Mouse (Mus musculus) embryonic facial prominence, embryonic 14.5 days (tissue): ENCODE measurements at regions not wholly inside any gene's neighbourhood (a gene's known extent, or its start where the extent isn't known, plus 50 kb on each side); places are given as distances from the start of the nearest gene placed in this dataset.

Source experiments
- ATAC-seq: fragments of 200-750 bp; cut with Nextera tagmentation; 2 replicates; pipeline ENCODE4 v1.8.0; 2017; ENCODE audit warnings: low read depth, moderate number of reproducible peaks, moderate TSS enrichment
- DNase-seq: peaks from one replicate; pipeline ENCODE4 v3.0.0-alpha.2; 2015; ENCODE audit warnings: low spot score
- H3K27ac ChIP-seq: fragments of 300-500 bp; sonication (generic); replicated peaks from 2 replicates; pipeline ENCODE4 v1.5.1; 2014; ENCODE audit warnings: low read depth, mild to moderate bottlenecking, low read length, moderate library complexity
- H3K27me3 ChIP-seq: fragments of 300-500 bp; sonication (generic); replicated peaks from 2 replicates; pipeline ENCODE4 v1.6.1; 2014; ENCODE audit warnings: low read length; ENCODE audit not compliant: control insufficient read depth, insufficient read depth
- H3K36me3 ChIP-seq: fragments of 300-500 bp; sonication (generic); 2 replicates; pipeline ENCODE4 v1.6.1; 2014; ENCODE audit warnings: low read length, mixed read lengths; ENCODE audit not compliant: control insufficient read depth, insufficient read depth
- H3K4me1 ChIP-seq: fragments of 300-500 bp; sonication (generic); 2 replicates; pipeline ENCODE4 v1.6.1; 2014; ENCODE audit warnings: antibody characterized with exemption, low read length; ENCODE audit not compliant: control insufficient read depth, insufficient read depth
- H3K4me2 ChIP-seq: fragments of 300-500 bp; sonication (generic); 2 replicates; pipeline ENCODE4 v1.6.1; 2014; ENCODE audit warnings: low read depth, mild to moderate bottlenecking, low read length, moderate library complexity, mixed read lengths
- H3K4me3 ChIP-seq: fragments of 300-500 bp; sonication (generic); 2 replicates; pipeline ENCODE4 v1.5.1; 2014; ENCODE audit warnings: low read depth, mild to moderate bottlenecking, low read length
- H3K9ac ChIP-seq: fragments of 300-500 bp; sonication (generic); 2 replicates; pipeline ENCODE4 v1.6.1; 2014; ENCODE audit warnings: low read depth, mild to moderate bottlenecking, low read length, moderate library complexity, mixed read lengths
- H3K9me3 ChIP-seq: fragments of 300-500 bp; sonication (generic); 2 replicates; pipeline ENCODE4 v1.6.1; 2016; ENCODE audit warnings: low read length; ENCODE audit not compliant: control insufficient read depth
- WGBS: fragments of 180-500 bp; shearing (Covaris S2); extraction: QIAGEN DNeasy Blood & Tissue Kit; methylation state at CpG from one replicate; pipeline ENCODE4 v1.1.7; 2014; 5-methylcytosine and 5-hydroxymethylcytosine counted together

- DNase-seq = no peak
- Histone ChIP-seq H3K4me3 (no peak overlapping the region), H3K27ac (no peak overlapping the region), H3K36me3 (no peaks in the 10 kb centered on the region), H3K4me1 (no peaks in the 10 kb centered on the region), H3K27me3 (no peaks in the 10 kb centered on the region), H3K4me2 (no peak overlapping the region), H3K9ac (no peak overlapping the region), H3K9me3 (no peaks in the 10 kb centered on the region)
- ATAC-seq = no peak
- 82% methylated on average over 2 of the region's 2 CpGs for WGBS
These were observed 1184.4 kb downstream of the Efna5 start for GRCm38 (mm10) chr17:61696717-61697116.

- ATAC-seq = no peak
- Histone ChIP-seq H3K27me3 (no peaks in the 10 kb centered on the region), H3K4me2 (no peak overlapping the region), H3K9ac (no peak overlapping the region), H3K4me1 (no peaks in the 10 kb centered on the region), H3K4me3 (no peak overlapping the region), H3K36me3 (no peaks in the 10 kb centered on the region), H3K9me3 (no peaks in the 10 kb centered on the region), H3K27ac (no peak overlapping the region)
- no peak for DNase-seq
- WGBS = 64% methylated on average over 4 of the region's 4 CpGs
These were observed 1194.8 kb downstream of the Efna5 start for GRCm38 (mm10) chr17:61686325-61686724.

DNA sequence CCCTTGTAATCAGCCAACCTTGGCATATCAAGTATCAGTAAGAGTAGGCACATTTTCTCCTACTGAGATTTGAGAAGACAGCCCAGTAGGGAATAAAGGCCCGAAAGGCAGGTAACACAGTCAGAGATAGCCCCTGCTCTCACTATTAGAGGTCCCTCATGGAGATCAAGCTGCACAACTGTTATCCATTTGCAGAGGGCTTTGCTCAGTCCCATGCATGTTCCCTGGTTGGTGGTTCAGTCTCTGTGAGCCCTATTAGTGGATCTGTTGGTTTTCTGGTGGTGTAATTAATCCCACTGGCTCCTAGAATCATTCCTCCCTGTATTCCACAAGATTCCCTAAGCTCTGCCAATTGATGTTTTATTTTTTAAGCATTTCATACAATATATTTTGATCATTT lies 1196.6 kb downstream of the Efna5 start:
- no peaks in the 10 kb centered on the region for H3K4me1 ChIP-seq
- no peaks in the 10 kb centered on the region for H3K36me3 ChIP-seq
- H3K4me2 ChIP-seq = no peak overlapping the region
- H3K9ac ChIP-seq = no peak overlapping the region
- ATAC-seq = peak; percentile 96
- H3K27ac ChIP-seq = no peak overlapping the region
- DNase-seq = peak; percentile 26
- no peaks in the 10 kb centered on the region for H3K9me3 ChIP-seq
- no peak overlapping the region for H3K4me3 ChIP-seq
- WGBS = 77% methylated on average over 1 of the region's 1 CpGs
- no peaks in the 10 kb centered on the region for H3K27me3 ChIP-seq

DNA sequence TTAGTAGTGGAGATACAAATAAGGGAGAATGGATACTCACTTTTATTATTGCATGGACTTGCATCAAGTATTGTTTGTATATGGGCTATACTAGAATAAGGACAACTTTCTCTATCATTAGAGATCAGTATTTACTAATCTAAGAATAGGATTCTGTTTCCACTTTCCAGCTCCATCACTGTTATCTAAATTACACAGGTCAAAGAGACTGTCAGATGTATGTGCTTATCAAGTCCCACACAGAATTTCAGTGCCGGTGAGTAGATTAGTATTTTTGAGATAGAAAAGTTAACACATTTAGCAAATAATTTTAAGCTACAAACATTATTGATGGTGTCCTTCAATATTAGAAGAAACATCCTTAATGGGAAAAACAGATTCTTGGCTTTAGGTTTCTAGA lies 1210.5 kb downstream of the Efna5 start:
- WGBS = 89% methylated on average over 1 of the region's 1 CpGs
- no peak overlapping the region for H3K4me2 ChIP-seq
- ATAC-seq (no peak), DNase-seq (no peak)
- H3K4me1 ChIP-seq = no peaks in the 10 kb centered on the region
- H3K4me3 ChIP-seq = no peak overlapping the region
- H3K36me3 ChIP-seq = no peaks in the 10 kb centered on the region
- H3K9me3 ChIP-seq = no peaks in the 10 kb centered on the region
- H3K27ac ChIP-seq = no peak overlapping the region
- no peaks in the 10 kb centered on the region for H3K27me3 ChIP-seq
- no peak overlapping the region for H3K9ac ChIP-seq

DNA sequence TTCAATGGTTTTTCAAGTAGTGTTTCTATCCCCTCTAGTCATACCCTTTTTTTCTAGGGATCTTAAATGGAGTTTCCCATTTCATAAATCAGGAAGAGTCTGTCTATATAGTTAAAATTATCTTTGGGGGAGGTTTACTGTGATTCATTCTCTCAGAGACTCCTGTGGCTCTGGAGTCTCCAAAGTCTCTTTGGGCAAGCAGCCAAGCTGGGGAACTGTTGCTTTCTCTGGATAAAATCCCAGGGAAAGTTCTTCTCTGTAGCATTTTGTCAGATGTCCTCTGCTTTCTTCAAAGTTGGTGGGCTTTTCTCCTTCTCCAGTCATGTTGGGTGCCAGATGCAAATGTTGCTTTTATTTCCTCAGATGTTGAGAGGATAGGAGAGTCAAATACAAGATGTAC lies 1213.7 kb downstream of the Efna5 start:
- DNase-seq = peak; percentile 64
- Histone ChIP-seq H3K4me3 (no peak overlapping the region), H3K9me3 (0 out of 2 replicates have a peak, but pooled peaks cover 2% of the 10 kb centered on the region), H3K4me1 (no peaks in the 10 kb centered on the region), H3K36me3 (no peaks in the 10 kb centered on the region), H3K27ac (no peak overlapping the region), H3K27me3 (no peaks in the 10 kb centered on the region), H3K9ac (no peak overlapping the region), H3K4me2 (no peak overlapping the region)
- no peak for ATAC-seq

DNA sequence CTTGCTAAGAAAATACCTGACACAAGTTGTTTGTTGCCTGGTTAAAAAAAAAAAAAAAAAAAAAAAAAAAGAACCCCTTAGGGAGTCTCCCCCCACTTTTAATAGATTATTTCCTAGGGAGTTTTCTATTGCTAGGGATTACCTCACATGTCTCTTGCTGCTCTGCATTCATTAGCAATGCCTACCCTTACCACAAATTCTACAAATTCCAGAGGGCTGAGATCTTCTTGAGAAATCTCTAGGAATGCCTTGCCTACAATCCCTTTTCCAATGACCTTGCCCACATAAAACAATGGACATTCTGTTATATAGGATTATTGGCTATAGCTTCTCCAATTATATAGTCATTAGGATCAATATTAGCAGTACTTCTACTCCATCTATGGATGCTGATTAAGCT lies 1216.2 kb downstream of the Efna5 start:
- Histone ChIP-seq H3K27me3 (no peaks in the 10 kb centered on the region), H3K9me3 (peaks cover 14% of the 10 kb centered on the region), H3K36me3 (no peaks in the 10 kb centered on the region), H3K4me2 (no peak overlapping the region), H3K27ac (no peak overlapping the region), H3K4me1 (no peaks in the 10 kb centered on the region), H3K4me3 (no peak overlapping the region), H3K9ac (no peak overlapping the region)
- DNase-seq (no peak), ATAC-seq (no peak)

DNA sequence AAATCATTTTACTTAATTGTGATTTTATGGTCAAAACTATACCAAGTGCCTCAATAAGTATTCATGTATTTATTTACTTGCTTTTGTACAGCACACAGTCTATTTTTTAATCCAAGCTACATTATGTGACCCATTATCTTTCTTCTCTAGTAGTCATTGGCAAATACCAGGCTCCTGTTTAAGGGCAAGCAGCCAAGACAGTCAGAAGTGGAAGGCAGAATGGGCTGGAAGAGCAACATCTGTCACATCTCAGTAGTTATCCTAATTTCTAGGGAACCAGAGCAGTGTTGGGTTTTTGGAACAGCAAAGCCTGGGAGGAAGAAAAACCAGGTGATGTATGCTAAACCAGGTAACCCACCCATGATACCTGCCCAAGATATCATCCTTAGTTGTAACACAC lies 1233.5 kb downstream of the Efna5 start:
- no peak overlapping the region for H3K4me3 ChIP-seq
- DNase-seq (no peak), ATAC-seq (no peak)
- H3K4me2 ChIP-seq = no peak overlapping the region
- H3K9ac ChIP-seq = no peak overlapping the region
- H3K9me3 ChIP-seq = no peaks in the 10 kb centered on the region
- no peaks in the 10 kb centered on the region for H3K27me3 ChIP-seq
- H3K27ac ChIP-seq = no peak overlapping the region
- H3K36me3 ChIP-seq = no peaks in the 10 kb centered on the region
- no peaks in the 10 kb centered on the region for H3K4me1 ChIP-seq

- Histone ChIP-seq H3K9ac (no peak overlapping the region), H3K27ac (no peak overlapping the region), H3K9me3 (no peaks in the 10 kb centered on the region), H3K4me3 (no peak overlapping the region), H3K4me1 (no peaks in the 10 kb centered on the region), H3K27me3 (no peaks in the 10 kb centered on the region), H3K4me2 (no peak overlapping the region), H3K36me3 (no peaks in the 10 kb centered on the region)
- WGBS = 67% methylated on average over 4 of the region's 4 CpGs
- DNase-seq = peak; percentile 42
- ATAC-seq = no peak
These were observed 1272.8 kb downstream of the Efna5 start for GRCm38 (mm10) chr17:61608286-61608685.

- Histone ChIP-seq H3K27ac (no peak overlapping the region), H3K4me3 (no peak overlapping the region), H3K36me3 (no peaks in the 10 kb centered on the region), H3K27me3 (no peaks in the 10 kb centered on the region), H3K4me2 (no peak overlapping the region), H3K4me1 (no peaks in the 10 kb centered on the region), H3K9me3 (no peaks in the 10 kb centered on the region), H3K9ac (no peak overlapping the region)
- no peak for ATAC-seq
- WGBS = 77% methylated on average over 14 of the region's 14 CpGs
- peak; percentile 34 for DNase-seq
These were observed 1274.2 kb downstream of the Efna5 start for GRCm38 (mm10) chr17:61606729-61607481.
